Mouse (Mus musculus): Measurements from ENCODE around the gene Fbxl17.

Fbxl17 gene

DNA sequence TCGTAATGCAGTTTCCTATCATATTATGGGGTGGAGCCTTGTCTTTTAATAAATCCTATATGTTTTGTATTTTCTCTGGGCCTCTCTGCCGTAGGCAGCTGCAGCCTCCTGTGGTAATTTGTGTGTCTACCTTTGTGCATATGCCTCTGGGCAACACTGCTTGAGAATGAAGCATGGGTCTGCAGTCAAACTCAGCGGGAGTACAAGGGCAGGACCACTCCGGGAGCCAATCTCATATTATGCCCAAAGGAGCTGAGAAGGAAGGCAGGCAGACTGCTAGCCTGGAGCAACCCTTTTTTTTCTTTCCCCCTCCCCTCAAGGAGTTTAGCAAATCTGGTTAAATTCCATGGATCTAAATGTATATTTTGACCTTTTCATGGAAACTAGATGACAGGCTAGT, 392.3 kb downstream of the Fbxl17 start:
- DNase-seq (ENCODE audit: low spot score in 2 of 2): no peak

DNA sequence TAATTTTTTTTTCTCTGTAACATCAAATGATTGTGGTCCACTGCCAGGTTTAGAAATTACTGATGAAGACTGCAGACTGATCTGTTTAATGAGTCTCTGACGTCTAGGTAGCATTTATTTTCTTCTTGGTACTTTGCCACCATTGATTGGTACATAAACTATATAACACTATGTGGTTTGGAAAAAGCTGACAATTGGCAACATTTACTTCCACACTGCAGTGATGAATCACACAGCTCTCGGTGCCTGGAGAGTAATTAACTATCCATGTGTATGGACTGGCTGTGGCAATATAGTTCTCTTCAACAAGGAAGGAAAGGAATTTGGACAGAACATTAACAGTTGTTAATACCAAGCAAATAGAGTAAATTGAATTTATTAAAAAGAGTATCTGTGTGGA, 404.3 kb downstream of the Fbxl17 start:
- DNase-seq (ENCODE audit: low spot score in 2 of 2): no peak

DNA sequence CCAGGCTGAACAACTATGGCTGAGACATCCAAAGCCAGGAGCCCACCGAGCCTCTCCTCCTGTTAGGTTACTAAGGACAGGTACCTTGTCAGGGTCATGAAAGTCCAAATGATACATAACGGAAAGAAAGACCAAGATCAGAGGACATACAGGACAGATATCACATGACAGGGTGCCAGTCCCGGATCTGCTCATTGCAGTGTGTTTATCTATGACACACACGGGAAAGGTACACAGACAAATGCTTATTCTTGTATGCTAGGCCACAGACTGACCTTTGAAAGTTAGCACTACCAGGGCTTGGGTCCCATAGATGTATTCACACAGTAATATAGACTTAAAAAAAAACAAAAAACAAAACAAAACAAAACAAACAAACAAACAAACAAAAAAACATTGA, 404.8 kb downstream of the Fbxl17 start:
- DNase-seq (ENCODE audit: low spot score in 2 of 2): no peak

DNA sequence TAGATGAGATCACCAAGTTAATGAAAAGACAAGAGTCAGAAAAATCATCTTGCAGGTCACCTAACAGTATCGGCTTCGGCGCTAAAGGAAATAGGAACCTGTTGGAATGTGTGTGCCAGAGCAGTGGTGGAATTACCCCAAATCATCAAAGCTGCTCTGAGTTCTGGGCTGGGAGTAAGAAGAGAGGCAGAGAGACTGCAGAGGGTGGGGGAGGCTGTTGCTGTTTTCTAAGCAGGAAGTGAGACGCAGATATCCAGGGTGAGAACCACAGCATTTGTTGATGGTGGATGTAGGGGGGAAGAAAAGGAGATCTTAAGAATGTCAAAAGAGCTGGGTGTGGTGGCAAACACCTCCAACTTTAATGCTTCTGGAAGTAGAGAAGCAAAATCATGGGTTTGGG, 406.6 kb downstream of the Fbxl17 start:
- DNase-seq (ENCODE audit: low spot score in 2 of 2): no peak

DNA sequence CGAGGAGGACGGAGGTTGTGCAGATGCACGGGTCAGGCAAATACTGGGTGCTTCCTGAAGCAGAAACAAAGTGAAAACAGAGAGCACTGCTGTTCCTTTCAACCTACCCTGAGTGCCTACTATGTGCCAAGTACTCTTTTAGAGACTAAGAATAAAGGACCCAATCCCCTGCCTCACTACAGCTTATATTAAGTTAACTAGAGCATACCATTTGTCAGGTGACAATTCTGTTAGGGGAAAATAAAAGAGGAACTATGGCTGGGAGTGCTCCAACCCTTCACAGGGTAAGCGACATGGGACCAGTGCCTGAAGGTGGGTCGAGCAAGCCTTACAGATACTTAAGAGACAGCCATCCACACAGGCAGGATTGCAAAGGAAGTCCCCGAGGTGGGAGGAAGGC, 407.0 kb downstream of the Fbxl17 start:
- no peak for DNase-seq (ENCODE audit: low spot score in 2 of 2)

DNA sequence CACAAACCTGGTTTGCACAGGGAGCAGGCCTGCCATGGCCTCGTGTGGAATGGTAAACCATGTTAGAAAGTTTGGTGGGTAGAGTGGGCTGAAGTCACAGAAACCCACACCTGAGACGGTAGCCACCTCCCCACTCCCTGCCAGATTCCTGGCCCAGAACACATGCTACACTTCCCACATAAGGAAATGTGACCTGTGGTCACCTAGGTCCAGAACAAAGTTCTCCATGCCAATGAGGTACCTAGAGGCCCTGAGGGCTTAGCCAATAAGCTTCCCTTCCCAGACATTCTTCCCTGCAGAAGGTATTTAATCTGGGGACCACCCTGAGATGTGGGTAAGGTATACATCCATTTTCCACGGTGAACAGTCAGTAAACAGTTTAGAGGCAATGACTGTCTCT, 409.7 kb downstream of the Fbxl17 start:
- DNase-seq (ENCODE audit: low spot score in 2 of 2): no peak

DNA sequence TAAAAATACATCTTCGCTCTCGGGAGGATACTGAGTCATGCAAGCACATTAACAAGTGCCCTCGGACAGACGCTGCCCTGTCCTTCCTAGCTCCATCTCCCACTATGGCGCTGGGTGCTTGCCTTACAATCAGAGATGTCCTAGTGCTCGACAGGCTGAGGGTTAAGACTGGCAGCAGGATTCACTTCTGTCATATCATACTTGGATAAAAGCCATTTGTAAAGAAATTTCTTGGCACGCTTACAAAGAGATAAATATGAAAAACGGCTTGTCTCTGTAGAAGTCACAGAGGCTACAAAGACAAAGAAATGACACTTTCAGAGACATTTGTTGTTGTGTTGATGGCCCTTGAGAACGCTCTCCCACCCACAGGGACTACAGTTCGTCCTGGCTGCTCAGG, 412.6 kb downstream of the Fbxl17 start:
- no peak for DNase-seq (ENCODE audit: low spot score in 2 of 2)

DNA sequence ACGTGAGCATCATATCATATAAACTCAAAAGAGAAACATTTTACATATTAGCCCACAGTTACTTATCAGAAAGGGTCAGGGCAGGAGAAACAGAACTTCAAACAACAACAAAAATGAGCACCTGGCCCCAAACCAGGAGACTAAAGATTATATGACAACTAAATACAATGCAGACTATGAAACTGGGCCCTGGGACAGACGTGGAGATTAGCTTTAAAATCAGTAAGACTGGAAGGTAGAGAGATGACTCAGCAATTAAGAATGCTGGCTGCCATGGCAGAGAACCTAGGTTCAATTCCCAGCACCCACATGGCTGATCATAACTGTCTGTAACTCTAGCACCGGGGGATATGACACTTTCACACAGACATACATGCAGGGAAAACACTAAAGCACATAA, 413.3 kb downstream of the Fbxl17 start:
- DNase-seq (ENCODE audit: low spot score in 2 of 2): no peak

DNA sequence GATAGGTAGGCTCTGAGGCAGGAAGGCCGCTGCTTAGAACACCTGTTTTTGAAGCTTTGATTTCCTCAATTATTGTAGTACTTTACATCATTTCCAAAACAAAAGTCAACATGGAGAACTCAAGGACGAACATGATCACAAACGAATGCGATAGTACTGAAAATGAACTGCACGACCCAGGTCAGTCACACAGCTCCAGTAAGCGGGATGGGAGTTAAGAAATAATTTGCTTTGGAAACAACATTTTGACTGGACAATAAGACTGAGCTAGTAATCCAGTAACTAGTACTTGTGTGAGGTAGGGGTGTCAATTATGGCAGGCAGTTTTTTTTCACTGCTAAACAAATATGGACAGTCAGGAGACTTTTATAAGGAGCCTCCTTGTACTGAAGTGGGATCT, 414.6 kb downstream of the Fbxl17 start:
- no peak for DNase-seq (ENCODE audit: low spot score in 2 of 2)

DNA sequence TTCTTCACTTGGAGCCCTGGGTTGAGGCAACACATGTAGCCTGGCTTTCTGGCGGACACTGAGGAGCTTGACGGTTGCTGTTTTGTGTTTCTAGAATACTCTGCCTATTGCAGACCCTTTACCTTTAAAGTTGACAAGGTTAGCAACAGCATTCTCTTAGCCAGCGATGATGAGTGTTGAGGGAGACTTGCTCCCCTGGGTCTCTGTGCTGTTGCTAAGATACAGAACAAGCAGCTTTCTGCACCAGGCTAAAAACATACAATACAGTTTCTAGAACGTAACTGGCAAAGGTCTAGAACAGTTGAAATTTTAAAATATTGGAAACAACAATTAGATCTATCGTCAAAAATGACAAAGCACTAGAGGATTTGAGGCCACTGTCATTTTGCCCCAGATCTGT, 420.7 kb downstream of the Fbxl17 start:
- DNase-seq (ENCODE audit: low spot score in 2 of 2): no peak

DNA sequence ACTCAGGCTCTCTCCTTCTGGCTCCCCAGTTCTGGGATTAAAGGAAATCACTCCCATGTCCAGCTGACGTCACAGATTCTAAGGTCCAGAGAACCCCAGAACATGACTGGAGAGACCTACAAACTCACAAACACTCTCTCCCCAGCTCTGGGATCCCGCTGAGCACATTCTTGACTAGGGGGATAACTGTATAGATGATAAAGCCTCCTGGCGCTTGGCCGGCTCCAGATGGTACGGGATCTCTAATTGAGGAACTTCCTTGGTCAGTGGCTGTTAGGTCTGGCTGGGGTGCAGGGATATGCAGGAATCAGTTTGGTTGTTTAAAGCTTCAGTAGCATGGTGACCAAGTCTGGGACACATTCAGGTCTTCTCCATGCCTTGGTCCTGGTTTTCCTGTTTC, 422.3 kb downstream of the Fbxl17 start:
- DNase-seq (ENCODE audit: low spot score in 2 of 2): no peak

DNA sequence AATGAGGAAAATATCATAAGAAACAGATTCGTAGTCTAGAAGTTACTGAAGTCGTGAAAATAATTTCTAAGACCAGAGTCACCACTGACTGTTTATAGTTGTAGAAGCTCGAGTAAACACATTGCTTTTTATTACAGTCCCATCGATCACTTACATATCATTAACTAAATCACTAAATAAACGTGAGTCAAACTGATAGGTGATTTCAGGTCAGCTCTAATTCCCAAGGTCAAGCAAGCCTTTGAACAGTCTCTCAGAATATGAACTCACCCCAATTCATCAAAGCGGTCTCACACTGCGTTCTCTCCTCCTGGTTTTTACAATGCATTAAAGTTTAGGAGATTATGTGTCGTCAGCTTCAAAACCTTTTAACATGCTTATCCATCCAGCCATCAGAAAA, 423.2 kb downstream of the Fbxl17 start:
- DNase-seq (ENCODE audit: low spot score in 2 of 2): no peak

DNA sequence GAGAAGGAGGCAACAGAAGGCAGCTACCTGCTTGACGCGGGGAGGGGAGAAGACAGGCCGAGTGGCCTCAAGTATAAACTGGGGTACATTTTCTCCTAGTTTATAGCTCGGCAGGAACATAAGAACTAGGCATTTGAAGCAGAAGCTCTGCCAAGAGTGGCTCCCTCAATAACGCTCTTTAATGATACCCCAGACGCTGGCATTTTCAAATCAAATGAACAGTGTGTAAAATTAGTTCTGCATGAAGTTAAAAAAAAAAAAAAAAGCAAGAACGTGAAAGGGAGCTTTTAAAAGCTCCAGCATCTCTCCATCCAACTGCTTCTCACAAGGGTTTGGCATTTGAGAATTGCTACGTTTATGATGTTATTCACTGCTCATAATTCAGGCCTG, 423.8 kb downstream of the Fbxl17 start:
- DNase-seq (ENCODE audit: low spot score in 2 of 2): no peak

DNA sequence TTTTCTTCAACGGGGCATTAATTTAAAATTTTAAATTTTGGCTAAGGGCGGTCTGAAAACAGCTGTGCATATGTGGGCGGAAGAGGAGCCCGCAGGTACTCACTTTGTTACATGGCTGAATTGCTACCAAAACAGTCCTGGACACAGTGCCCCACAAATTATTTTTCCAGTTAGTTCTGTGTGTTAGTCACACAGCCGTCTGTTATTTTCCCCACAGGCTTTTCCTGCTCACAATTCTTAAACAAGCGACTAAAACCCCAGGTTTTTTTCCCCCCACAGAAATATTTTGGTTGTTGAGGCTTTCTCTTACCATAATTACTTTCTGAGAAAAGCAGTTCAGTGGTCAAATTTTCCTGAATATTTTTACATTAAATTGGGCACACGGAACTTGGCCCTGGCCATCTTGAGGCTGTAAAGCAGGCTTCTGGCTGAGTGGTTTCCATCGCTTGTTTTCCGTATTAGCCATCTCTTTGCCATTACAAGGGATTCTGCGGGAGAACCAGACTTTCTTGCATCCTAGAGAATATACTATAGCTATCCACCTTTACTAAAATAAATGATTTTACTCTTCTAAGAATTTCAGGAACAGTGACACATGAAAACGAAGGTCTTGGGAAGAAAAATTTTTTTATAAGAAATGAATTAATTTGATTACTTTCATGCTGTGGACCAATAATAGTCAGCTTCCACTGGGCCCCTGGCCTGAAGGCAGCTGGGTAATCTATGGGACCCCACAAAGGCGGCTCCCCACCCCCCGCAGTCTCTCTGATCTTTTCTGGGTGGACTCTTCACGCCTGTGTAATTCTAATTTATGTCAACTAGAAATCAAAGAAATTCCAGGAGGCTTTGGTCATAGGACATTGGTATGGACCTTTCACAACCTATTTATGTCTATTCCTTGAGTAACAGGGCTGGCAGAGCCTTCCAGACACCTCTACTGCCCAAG, 424.5 kb downstream of the Fbxl17 start:
- no peak for DNase-seq (ENCODE audit: low spot score in 2 of 2)

DNA sequence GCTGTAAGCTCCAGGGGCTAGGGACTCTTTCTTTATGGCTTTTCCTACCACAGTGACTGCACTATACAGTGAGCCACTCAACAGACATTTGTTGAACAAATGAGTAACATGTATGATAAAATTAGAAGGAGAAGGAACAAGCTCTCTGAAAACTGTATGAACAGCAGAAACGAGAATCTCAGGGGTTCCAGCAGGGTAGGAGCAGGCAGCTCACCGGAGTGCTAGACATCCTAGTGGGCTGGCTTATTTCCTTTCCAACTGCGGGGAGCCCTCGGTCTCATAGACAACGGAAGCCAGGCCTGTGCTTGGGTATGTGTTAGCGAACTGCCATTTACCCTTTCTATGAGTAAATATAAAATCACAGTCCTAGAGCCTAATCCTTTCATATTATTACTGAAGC, 426.5 kb downstream of the Fbxl17 start:
- no peak for DNase-seq (ENCODE audit: low spot score in 2 of 2)

DNA sequence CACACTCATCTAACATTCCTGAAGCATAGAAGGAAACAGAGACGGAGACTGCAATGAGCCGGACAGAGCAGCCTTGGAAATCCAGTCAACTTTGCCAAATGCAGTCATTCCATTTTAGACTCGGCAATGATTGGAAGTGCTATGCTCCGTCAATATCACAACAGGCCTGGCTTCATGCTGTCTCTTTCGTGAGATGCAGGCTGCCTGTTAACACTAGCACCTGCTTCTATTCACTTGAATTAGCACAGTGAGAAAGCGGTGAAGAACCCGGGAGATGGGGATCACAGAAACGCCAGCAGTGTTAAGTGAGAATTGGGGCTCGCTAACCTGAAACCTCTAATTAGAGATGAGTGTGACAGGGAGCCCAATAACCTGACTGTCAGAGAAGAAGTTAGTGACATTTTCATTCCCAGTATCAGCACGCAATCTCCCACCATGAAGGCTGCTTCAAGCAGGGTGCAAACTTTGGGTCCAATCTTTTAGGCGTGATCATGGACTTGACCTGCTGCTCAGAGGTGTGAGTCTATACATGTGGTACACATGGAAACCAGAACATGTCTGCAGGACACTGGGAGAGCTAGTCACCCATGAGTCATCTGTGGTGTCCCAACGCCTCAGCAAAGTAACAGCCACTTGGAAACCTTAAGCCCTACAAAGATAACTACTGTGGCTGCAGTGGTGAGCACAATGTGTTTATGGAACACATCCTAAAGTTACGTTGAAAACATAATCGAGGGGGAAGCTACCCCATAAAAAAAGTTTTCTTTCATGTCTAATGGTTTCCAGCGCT, 428.5 kb downstream of the Fbxl17 start:
- no peak for DNase-seq (ENCODE audit: low spot score in 2 of 2)

DNA sequence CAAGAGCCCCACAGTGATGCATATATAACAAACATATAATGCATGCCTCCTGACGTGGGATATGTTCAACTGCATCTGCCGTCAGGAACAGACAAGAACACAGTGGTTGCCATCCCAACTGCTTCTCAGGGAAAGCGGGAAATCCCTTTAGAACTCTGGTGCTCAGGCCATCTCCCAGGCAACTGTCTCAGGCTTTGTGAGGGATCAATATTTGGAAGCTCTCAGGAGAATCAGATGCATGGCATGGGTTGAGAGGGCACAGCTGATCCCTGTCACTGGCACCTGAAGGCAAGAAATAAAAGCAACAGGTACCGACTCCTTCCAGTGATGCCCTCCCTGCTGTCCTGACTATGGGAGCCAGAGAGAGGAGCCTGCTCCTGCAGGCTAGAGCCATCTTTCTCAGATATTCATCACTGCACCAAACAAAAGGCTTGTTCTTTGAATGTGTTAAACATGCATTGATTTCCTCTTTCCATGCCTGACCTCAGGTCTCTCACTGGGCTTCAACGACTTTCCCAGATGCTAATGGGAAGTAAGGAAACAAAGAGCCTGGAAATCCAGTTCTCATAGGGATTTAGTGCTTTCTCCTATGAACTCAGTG, 429.6 kb downstream of the Fbxl17 start:
- DNase-seq (ENCODE audit: low spot score in 2 of 2): no peak

DNA sequence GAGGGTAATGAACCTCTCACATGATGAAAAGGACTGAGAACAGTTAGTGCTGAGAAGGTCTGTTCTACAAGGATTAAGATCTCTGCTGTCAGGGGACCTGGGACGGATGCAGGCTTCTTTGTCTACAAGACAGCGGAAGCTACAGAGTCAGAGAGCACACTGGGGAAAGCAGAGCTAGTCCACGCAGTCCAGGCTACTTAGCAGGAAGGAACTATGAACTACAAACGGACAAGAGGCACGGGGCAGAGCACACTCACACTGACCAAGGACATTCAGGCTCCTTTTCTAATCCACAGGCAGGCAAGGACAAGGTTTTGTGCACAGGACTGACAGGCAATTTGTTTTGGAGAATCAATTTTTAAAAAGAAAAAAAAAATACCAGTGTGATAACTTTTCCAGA, 437.0 kb downstream of the Fbxl17 start:
- no peak for DNase-seq (ENCODE audit: low spot score in 2 of 2)

DNA sequence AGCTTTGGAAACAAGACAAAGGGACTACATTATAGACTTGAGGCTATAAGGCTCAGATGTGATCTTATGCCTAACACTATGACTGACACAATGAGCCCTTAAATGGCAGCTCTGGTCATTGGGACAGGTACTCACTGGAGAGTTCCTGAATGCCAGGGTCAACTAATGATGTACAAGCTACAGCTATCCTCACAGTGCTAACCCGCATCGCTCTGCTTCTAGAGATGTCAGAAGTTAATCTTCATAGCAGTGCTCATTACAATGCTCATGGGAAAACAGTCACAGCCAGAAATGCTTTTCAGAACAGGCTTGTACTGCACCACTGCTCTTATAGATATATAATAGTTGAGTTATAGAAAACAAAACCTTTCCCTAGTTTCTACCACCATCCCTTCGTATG, 438.0 kb downstream of the Fbxl17 start:
- DNase-seq (ENCODE audit: low spot score in 2 of 2): no peak

DNA sequence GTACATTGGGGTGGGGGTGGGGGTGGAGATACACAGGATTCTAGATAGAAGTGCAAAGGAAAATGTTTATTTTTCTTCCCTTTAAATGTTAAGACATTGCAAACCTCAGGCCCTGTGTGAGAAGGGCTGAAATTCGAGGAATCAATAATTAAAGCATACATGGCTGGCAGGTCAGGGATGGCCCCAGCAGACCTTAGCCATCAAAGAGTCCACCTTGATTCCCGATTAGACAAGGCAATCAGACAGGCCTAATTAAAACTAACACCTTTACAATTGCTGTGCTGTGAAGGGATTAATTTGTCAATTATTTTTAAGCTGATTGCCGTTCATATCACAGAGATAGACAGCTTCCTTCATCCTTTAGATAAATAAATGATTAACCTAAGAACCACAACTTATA, 439.0 kb downstream of the Fbxl17 start:
- DNase-seq (ENCODE audit: low spot score in 2 of 2): no peak

DNA sequence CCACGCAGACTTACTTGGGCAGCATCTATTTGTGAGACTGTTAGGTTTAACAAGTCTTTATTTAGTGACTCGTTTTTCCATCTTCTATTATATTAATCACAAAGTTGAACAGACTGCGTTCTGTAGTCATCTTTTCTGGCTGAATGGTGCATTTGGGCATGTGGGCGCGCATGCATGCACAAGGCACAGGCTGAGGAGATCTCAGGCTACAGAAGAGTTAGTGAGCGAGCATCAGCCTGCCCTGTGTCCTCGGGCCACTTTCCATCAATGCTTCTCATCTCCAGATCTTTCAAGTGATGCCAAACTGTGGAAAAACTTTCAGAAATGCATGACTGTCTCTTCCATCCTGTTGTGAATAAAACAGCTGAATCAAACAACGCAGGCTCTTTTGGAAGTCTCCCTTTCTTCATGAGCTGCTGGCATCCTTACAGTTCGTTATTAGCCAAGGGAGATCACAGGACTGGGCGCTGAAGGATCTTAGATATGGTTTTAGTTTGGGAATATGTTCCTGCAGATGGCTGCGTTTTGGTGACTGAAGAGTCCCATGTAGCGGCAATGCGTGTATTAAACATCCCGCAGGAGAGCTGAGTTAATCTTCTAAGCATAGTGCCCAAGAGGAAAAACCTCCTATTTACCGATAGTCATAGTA, 442.0 kb downstream of the Fbxl17 start:
- DNase-seq (ENCODE audit: low spot score in 2 of 2): no peak

DNA sequence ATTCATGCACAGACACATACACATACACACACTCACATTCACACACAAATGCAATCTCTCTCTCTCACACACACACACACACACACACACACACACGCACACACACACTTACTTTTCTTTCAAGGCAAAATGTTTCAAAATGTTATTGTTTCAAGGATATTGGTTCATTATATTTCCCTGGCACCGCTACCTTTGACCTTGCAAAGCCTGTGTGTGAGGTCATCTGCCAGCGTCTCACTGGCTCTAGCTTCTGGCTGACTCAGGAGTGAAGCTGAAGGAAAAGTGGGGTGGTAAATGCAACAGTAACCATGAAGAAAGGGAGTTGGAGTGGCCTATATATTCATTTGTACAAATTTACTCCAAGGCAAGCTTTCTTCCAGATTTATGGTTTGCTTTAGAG, 442.8 kb downstream of the Fbxl17 start:
- DNase-seq (ENCODE audit: low spot score in 2 of 2): no peak
